Mouse (Mus musculus): ENCODE data around the gene Tdrd5. TPM values are rescaled to one million over a fixed set of nuclear protein-coding genes. Genes with fewer than 3 reads are reported as not detected.

The Tdrd5 gene
- total and polyA plus RNA-seq, 3 experiments, result not detected

DNA sequence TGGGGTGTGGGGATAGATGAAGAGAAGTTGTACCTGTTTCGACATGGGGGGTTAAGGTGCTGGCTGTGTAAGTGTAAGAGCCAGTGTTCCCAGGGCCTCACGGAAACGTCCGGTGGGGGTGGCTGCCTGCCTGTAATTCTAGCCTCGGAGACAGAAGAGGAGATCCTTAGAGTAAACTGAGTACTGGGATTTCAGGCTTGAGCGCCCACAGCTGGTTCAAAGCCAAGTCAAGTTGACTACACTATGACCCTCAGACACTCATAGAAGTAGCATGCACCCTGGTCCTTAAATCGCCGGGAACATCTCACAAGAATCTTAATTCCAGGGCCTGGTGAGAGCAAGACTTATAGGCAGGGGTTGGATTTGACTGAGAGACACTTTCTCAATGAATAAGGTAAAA is 88.8 kb downstream of the Tdrd5 start:
- H3K9ac ChIP-seq (ENCODE audit: insufficient read depth, low read depth), result no peak overlapping the region
- H3K27me3 ChIP-seq (replicated peaks), result no peaks in the 10 kb centered on the region
- in situ Hi-C loops (cut with MboI; ENCODE audit: low pct_ligation_motif_present, low pct_unique_long_range_greater_than_20kb, low sequenced_read_pairs), result no loop called here
- peaks cover 7 to 18% of the 10 kb centered on the region in 2 experiments; a peak in 3 of 4 replicates for H3K4me1 ChIP-seq (ENCODE audit: control insufficient read depth in 1 of 2, insufficient read depth in 2 of 2)
- no peak for DNase-seq (ENCODE audit: extremely low read depth)
- TF ChIP-seq ZKSCAN1 (IDR thresholded peaks at IDR 0.05; ENCODE audit: borderline replicate concordance, low read depth, low read length) (no peak), USF2 (conservative IDR thresholded peaks at IDR 0.05; ENCODE audit: low read depth, low read length) (no peak), MAX (IDR thresholded peaks at IDR 0.05; ENCODE audit: low read length) (no peak), RCOR1 (conservative IDR thresholded peaks at IDR 0.05; ENCODE audit: low read depth, low read length) (no peak), TBP (conservative IDR thresholded peaks at IDR 0.05; ENCODE audit: low read depth, low read length) (no peak), POLR2AphosphoS2 (IDR thresholded peaks at IDR 0.05; ENCODE audit: low read depth, low read length) (no peak), USF1 (IDR thresholded peaks at IDR 0.05; ENCODE audit: low read depth, low read length) (no peak), MEF2A (IDR thresholded peaks at IDR 0.05; ENCODE audit: borderline replicate concordance, low read depth, low read length) (no peak), NRF1 (IDR thresholded peaks at IDR 0.05; ENCODE audit: low read depth, low read length) (no peak)
- no peaks in the 10 kb centered on the region for H3K36me3 ChIP-seq (replicated peaks in 1 of 2; ENCODE audit: control insufficient read depth in 1 of 2, insufficient read depth in 1 of 2, low read length in 1 of 2)
- no peaks in the 10 kb centered on the region for H3K79me2 ChIP-seq (replicated peaks; ENCODE audit: control insufficient read depth, extremely low read depth, insufficient read depth, poor library complexity, severe bottlenecking)
- no peak overlapping the region for H3K27ac ChIP-seq (ENCODE audit: insufficient read depth, low read depth)
- H3K4me3 ChIP-seq (replicated peaks in 1 of 3; ENCODE audit: low read depth in 2 of 3, low read length in 2 of 3, poor library complexity in 1 of 3), result no peak overlapping the region
- no peak overlapping the region for H3K4me2 ChIP-seq (ENCODE audit: insufficient read depth, low read depth, poor library complexity, severe bottlenecking)
- dilution Hi-C loops (cut with MboI; ENCODE audit: extremely low pct_ligation_motif_present, extremely low pct_unique_long_range_greater_than_20kb, low sequenced_read_pairs), result no loop called here
- no peaks in the 10 kb centered on the region for H3K9me3 ChIP-seq (replicated peaks; ENCODE audit: low read length)

- Histone ChIP-seq H3K27ac (ENCODE audit: insufficient read depth, low read depth) (no peak overlapping the region), H3K4me1 (ENCODE audit: control insufficient read depth in 1 of 2, insufficient read depth in 2 of 2) (peaks cover 5 to 16% of the 10 kb centered on the region in 2 experiments; a peak in 2 of 4 replicates), H3K9ac (ENCODE audit: insufficient read depth, low read depth) (no peak overlapping the region), H3K36me3 (replicated peaks in 1 of 2; ENCODE audit: control insufficient read depth in 1 of 2, insufficient read depth in 1 of 2, low read length in 1 of 2) (no peaks in the 10 kb centered on the region), H3K4me2 (ENCODE audit: insufficient read depth, low read depth, poor library complexity, severe bottlenecking) (no peak overlapping the region), H3K9me3 (replicated peaks; ENCODE audit: low read length) (no peaks in the 10 kb centered on the region), H3K27me3 (replicated peaks) (no peaks in the 10 kb centered on the region), H3K79me2 (replicated peaks; ENCODE audit: control insufficient read depth, extremely low read depth, insufficient read depth, poor library complexity, severe bottlenecking) (no peaks in the 10 kb centered on the region), H3K4me3 (replicated peaks in 1 of 3; ENCODE audit: low read depth in 2 of 3, low read length in 2 of 3, poor library complexity in 1 of 3) (no peak overlapping the region)
- TF ChIP-seq NELFE (IDR thresholded peaks at IDR 0.05; ENCODE audit: low read depth, low read length) (no peak), MAZ (IDR thresholded peaks at IDR 0.05; ENCODE audit: low read depth, low read length) (no peak), HCFC1 (IDR thresholded peaks at IDR 0.05; ENCODE audit: low read depth, low read length) (no peak), ELF1 (IDR thresholded peaks at IDR 0.05; ENCODE audit: low read depth, low read length) (no peak), ZNF384 (IDR thresholded peaks at IDR 0.05; ENCODE audit: low read depth, low read length) (no peak), E2F4 (IDR thresholded peaks at IDR 0.05; ENCODE audit: insufficient replicate concordance, low read depth, low read length) (no peak), ZMIZ1 (IDR thresholded peaks at IDR 0.05; ENCODE audit: low read depth, low read length) (no peak), POLR2A (IDR thresholded peaks at IDR 0.05; ENCODE audit: low read depth, low read length) (no peak), USF2 (conservative IDR thresholded peaks at IDR 0.05; ENCODE audit: low read depth, low read length) (no peak), USF1 (IDR thresholded peaks at IDR 0.05; ENCODE audit: low read depth, low read length) (no peak)
- DNase-seq (ENCODE audit: extremely low read depth), result no peak
- dilution Hi-C loops (cut with MboI; ENCODE audit: extremely low pct_ligation_motif_present, extremely low pct_unique_long_range_greater_than_20kb, low sequenced_read_pairs) (no loop called here), in situ Hi-C loops (cut with MboI; ENCODE audit: low pct_ligation_motif_present, low pct_unique_long_range_greater_than_20kb, low sequenced_read_pairs) (no loop called here)
Measured at GRCm38 (mm10) chr1:156212923-156213322, 90.5 kb downstream of the Tdrd5 start.

Measured in CH12.LX (cell line).